In the genomic region with DNA sequence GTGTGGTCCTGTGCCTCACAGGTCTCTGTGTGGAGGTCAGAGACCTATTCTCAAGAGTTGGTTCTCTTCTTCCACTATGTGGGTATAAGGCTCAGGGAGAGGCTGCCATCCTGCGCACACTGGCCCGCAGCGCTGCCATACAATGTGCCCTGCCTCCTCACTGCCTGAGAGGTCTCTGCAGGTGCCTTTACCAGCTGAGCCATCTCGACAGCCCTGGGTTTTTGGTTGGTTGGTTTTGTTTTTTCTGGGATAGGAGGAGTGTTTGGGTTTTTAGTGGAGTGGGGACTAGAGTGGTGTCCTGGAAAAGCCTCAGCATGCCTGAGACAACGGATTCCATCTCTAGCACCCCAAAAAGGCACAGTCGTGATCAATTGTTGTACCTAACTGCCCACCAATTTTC, we compare ENCODE assay signal across 11 mouse cellular contexts. TPM values are rescaled to one million over a fixed set of nuclear protein-coding genes. Genes with fewer than 3 reads are reported as not detected.
DNase-seq lines count a peak whose midpoint lies in the region; ATAC-seq and TF ChIP-seq lines count a peak whose summit lies in the region.
"Had no signal": no experiment of that assay in that cellular context is flagged by ENCODE, and none has a peak within 500 bp of the region (broad histone marks: within the 10 kb centered on the region; RNA-seq: fewer than 3 reads in every experiment).

No protein-coding gene starts in this region.

- WGBS in intestine, embryonic 16.5 days: 84% methylated on average over 6 of the region's 6 CpGs
- 81% methylated on average over 6 of the region's 6 CpGs for WGBS in intestine, postnatal 0 days
- 71% methylated on average over 6 of the region's 6 CpGs for WGBS in embryonic facial prominence, embryonic 13.5 days
- 79% methylated on average over 6 of the region's 6 CpGs for WGBS in liver, embryonic 14.5 days (ENCODE audit: insufficient replicate concordance)
- WGBS in forebrain, embryonic 13.5 days: 86% methylated on average over 6 of the region's 6 CpGs

- no peak overlapping the region for H3K4me3 ChIP-seq in intestine, embryonic 16.5 days (ENCODE audit: low read length)
- H3K4me3 ChIP-seq in intestine, postnatal 0 days (ENCODE audit: low read depth, low read length): no peak overlapping the region
- H3K4me3 ChIP-seq in E14TG2a.4 (replicated peaks; ENCODE audit: low read length): 0 out of 2 replicates have a peak overlapping the region, but pooled peaks have one; percentile 98
- peak overlapping the region; percentile 94; the same call in 1 of the 2 replicates for H3K4me3 ChIP-seq in embryonic facial prominence, embryonic 13.5 days
- no peak overlapping the region for H3K4me3 ChIP-seq in liver, embryonic 14.5 days (ENCODE audit: insufficient read depth in 1 of 2, low read depth in 2 of 2, low read length in 2 of 2)
- H3K4me3 ChIP-seq in forebrain, embryonic 13.5 days: no peak overlapping the region

- peak overlapping the region; percentile 15; the same call in 1 of the 2 replicates for H3K9ac ChIP-seq in intestine, embryonic 16.5 days (ENCODE audit: low read depth, low read length)
- H3K9ac ChIP-seq in intestine, postnatal 0 days (ENCODE audit: low read depth, low read length): no peak overlapping the region
- H3K9ac ChIP-seq in embryonic facial prominence, embryonic 13.5 days: no peak overlapping the region
- H3K9ac ChIP-seq in liver, embryonic 14.5 days (replicated peaks): no peak overlapping the region
- no peak overlapping the region for H3K9ac ChIP-seq in forebrain, embryonic 13.5 days

- H3K27ac ChIP-seq in intestine, embryonic 16.5 days (ENCODE audit: low read length): no peak overlapping the region
- no peak overlapping the region for H3K27ac ChIP-seq in intestine, postnatal 0 days (ENCODE audit: low read depth, low read length)
- H3K27ac ChIP-seq in embryonic facial prominence, embryonic 13.5 days: peak overlapping the region; percentile 77; the same call in 1 of the 2 replicates
- no peak overlapping the region for H3K27ac ChIP-seq in liver, embryonic 14.5 days
- no peak overlapping the region for H3K27ac ChIP-seq in forebrain, embryonic 13.5 days

- peaks cover 3% of the 10 kb centered on the region; the same call in 1 of the 2 replicates for H3K36me3 ChIP-seq in intestine, embryonic 16.5 days (ENCODE audit: control insufficient read depth, insufficient read depth, low read length)
- H3K36me3 ChIP-seq in intestine, postnatal 0 days (ENCODE audit: control insufficient read depth, insufficient read depth): peaks cover 23% of the 10 kb centered on the region
- H3K36me3 ChIP-seq in E14TG2a.4 (ENCODE audit: insufficient read depth, low read length): peaks cover 38% of the 10 kb centered on the region
- H3K36me3 ChIP-seq in embryonic facial prominence, embryonic 13.5 days: peaks cover 25% of the 10 kb centered on the region
- peaks cover 31% of the 10 kb centered on the region for H3K36me3 ChIP-seq in liver, embryonic 14.5 days (replicated peaks; ENCODE audit: control insufficient read depth, insufficient read depth, low read depth)
- H3K36me3 ChIP-seq in forebrain, embryonic 13.5 days (ENCODE audit: poor library complexity, severe bottlenecking): peaks cover 26% of the 10 kb centered on the region

- peaks cover 11% of the 10 kb centered on the region for H3K4me1 ChIP-seq in intestine, embryonic 16.5 days (ENCODE audit: control insufficient read depth, insufficient read depth, low read length)
- H3K4me1 ChIP-seq in intestine, postnatal 0 days (replicated peaks; ENCODE audit: control insufficient read depth, insufficient read depth, low read length): 0 out of 2 replicates have a peak, but pooled peaks cover 2% of the 10 kb centered on the region
- H3K4me1 ChIP-seq in E14TG2a.4 (replicated peaks; ENCODE audit: low read depth, low read length): peaks cover 17% of the 10 kb centered on the region
- H3K4me1 ChIP-seq in embryonic facial prominence, embryonic 13.5 days: peaks cover 21% of the 10 kb centered on the region
- peaks cover 4 to 13% of the 10 kb centered on the region in 2 experiments for H3K4me1 ChIP-seq in liver, embryonic 14.5 days (replicated peaks; ENCODE audit: control insufficient read depth in 2 of 2, insufficient read depth in 2 of 2, low read length in 1 of 2)
- H3K4me1 ChIP-seq in forebrain, embryonic 13.5 days: peaks cover 19% of the 10 kb centered on the region

- no peak overlapping the region for H3K4me2 ChIP-seq in intestine, embryonic 16.5 days (ENCODE audit: low read depth, low read length)
- H3K4me2 ChIP-seq in intestine, postnatal 0 days (replicated peaks; ENCODE audit: low read depth): no peak overlapping the region
- peak overlapping the region; percentile 57 for H3K4me2 ChIP-seq in embryonic facial prominence, embryonic 13.5 days
- peak overlapping the region; percentile 50; the same call in 1 of the 2 replicates for H3K4me2 ChIP-seq in liver, embryonic 14.5 days (ENCODE audit: low read depth)
- no peak overlapping the region for H3K4me2 ChIP-seq in forebrain, embryonic 13.5 days

- no peak for ATAC-seq in intestine, embryonic 16.5 days
- ATAC-seq in intestine, postnatal 0 days: no peak
- no peak for ATAC-seq in embryonic facial prominence, embryonic 13.5 days (ENCODE audit: insufficient number of reproducible peaks, insufficient read depth, low FRiP score, low TSS enrichment, low read depth)
- no peak for ATAC-seq in liver, embryonic 14.5 days (ENCODE audit: insufficient read depth)
- no peak for ATAC-seq in frontal cortex, adult (ENCODE audit: low TSS enrichment)
- no peak for ATAC-seq in forebrain, embryonic 13.5 days

- TF ChIP-seq EP300 in liver, embryonic 14.5 days (IDR thresholded peaks at IDR 0.05; ENCODE audit: low read depth): no peak

- TF ChIP-seq CTCF in intestine, postnatal 0 days (IDR thresholded peaks at IDR 0.05; ENCODE audit: low read depth): no peak
- no peak for TF ChIP-seq CTCF in E14TG2a.4 (conservative IDR thresholded peaks at IDR 0.05; ENCODE audit: low read length)
- TF ChIP-seq CTCF in liver, embryonic 14.5 days (IDR thresholded peaks at IDR 0.05; ENCODE audit: low read depth): no peak

- no peaks in the 10 kb centered on the region for H3K27me3 ChIP-seq in intestine, embryonic 16.5 days (replicated peaks; ENCODE audit: control insufficient read depth, insufficient read depth, low read length)
- no peaks in the 10 kb centered on the region for H3K27me3 ChIP-seq in intestine, postnatal 0 days (replicated peaks; ENCODE audit: control insufficient read depth, insufficient read depth, low read length)
- no peaks in the 10 kb centered on the region for H3K27me3 ChIP-seq in E14TG2a.4 (ENCODE audit: insufficient read depth, low read length)
- H3K27me3 ChIP-seq in embryonic facial prominence, embryonic 13.5 days: no peaks in the 10 kb centered on the region
- no peaks in the 10 kb centered on the region for H3K27me3 ChIP-seq in liver, embryonic 14.5 days (ENCODE audit: control insufficient read depth, insufficient read depth, low read length)
- H3K27me3 ChIP-seq in forebrain, embryonic 13.5 days: no peaks in the 10 kb centered on the region

- DNase-seq in liver, embryonic 14.5 days (ENCODE audit: low read depth in 3 of 3, low spot score in 3 of 3): no peak
- DNase-seq in adrenal gland, postnatal 4 days (ENCODE audit: low spot score in 2 of 2): no peak
- DNase-seq: adrenal gland, adult 2 months; lung, postnatal 4 days; retina, postnatal 1 day had no signal

- H3K9me3 ChIP-seq in intestine, embryonic 16.5 days (ENCODE audit: control insufficient read depth, low read length): no peaks in the 10 kb centered on the region
- H3K9me3 ChIP-seq in intestine, postnatal 0 days (ENCODE audit: control insufficient read depth): no peaks in the 10 kb centered on the region
- H3K9me3 ChIP-seq in E14TG2a.4 (ENCODE audit: low read length): no peaks in the 10 kb centered on the region
- H3K9me3 ChIP-seq in embryonic facial prominence, embryonic 13.5 days: no peaks in the 10 kb centered on the region
- H3K9me3 ChIP-seq in liver, embryonic 14.5 days (ENCODE audit: control insufficient read depth, low read length): no peaks in the 10 kb centered on the region
- H3K9me3 ChIP-seq in forebrain, embryonic 13.5 days (replicated peaks): no peaks in the 10 kb centered on the region

RNA-seq across cellular contexts. Expression of a gene that starts 0.8 kb away (rescaled TPM):
- 1,081 and 1,200 TPM in 2 replicates for polyA plus RNA-seq in intestine, embryonic 16.5 days (2015; fragmentation: Nextera tagmentation; extraction: Ambion mirVana)
- polyA plus RNA-seq in intestine, postnatal 0 days (2015; fragmentation: Nextera tagmentation; extraction: Ambion mirVana): 788 and 816 TPM in 2 replicates
- 1,432 and 1,487 TPM in 2 replicates for polyA plus RNA-seq in embryonic facial prominence, embryonic 13.5 days (2015; fragmentation: Nextera tagmentation; extraction: Ambion mirVana)
- 548 and 1,025 TPM in 2 replicates for polyA plus RNA-seq in liver, embryonic 14.5 days (2012; rRNA removed)
- polyA plus RNA-seq in liver, embryonic 14.5 days (2014; fragmentation: Nextera tagmentation; extraction: Ambion mirVana): 946 and 980 TPM in 2 replicates
- total RNA-seq in adrenal gland, postnatal 4 days (2021): 1,000 to 10,000 TPM; 1,164 to 1,170 TPM
- 840 and 952 TPM in 2 replicates for polyA plus RNA-seq in forebrain, embryonic 13.5 days (2015; fragmentation: Nextera tagmentation; extraction: Ambion mirVana)

Comparison
In these comparisons a context has a peak if more than half of its experiments do, and no peak if none do; other contexts are left out.
1. H3K4me2 ChIP-seq: peak in embryonic facial prominence, embryonic 13.5 days (single experiment) and liver, embryonic 14.5 days (single experiment); none in intestine, embryonic 16.5 days (single experiment), intestine, postnatal 0 days (single experiment) and forebrain, embryonic 13.5 days (single experiment).
2. H3K4me3 ChIP-seq: peak in E14TG2a.4 (single experiment) and embryonic facial prominence, embryonic 13.5 days (single experiment); none in intestine, embryonic 16.5 days (single experiment), intestine, postnatal 0 days (single experiment), liver, embryonic 14.5 days (0 of 2) and forebrain, embryonic 13.5 days (single experiment).